Mouse (Mus musculus) layer of hippocampus, postnatal 25 days (tissue): ENCODE results near the gene Pmpca. TPM values are rescaled to one million over a fixed set of nuclear protein-coding genes. Genes with fewer than 3 reads are reported as not detected.

ENCODE experiments used
- DNase-seq, 2 experiments: peaks; one replicate each; pipeline ENCODE4 v3.0.0; 2022; ENCODE audit warnings: mixed read lengths in 2 of 2, low spot score in 1 of 2; ENCODE audit errors: extremely low spot score in 1 of 2
- total RNA-seq, 2 experiments: library from RNA; stranded (reverse); gene quantifications; 2 replicates each; pipeline ENCODE4 v1.2.3; 2021

Gene Pmpca
- 10 to 100 TPM; 94.8 to 96.0 TPM for total RNA-seq

- peak; percentile 78 to 84 for DNase-seq
These were observed at the start of gene Pmpca, which contains the start of gene Entr1 for GRCm38 (mm10) chr2:26389154-26389690. Pmpca (plus strand) TSS chr2:26389339. Entr1 (minus strand) TSS chr2:26389316.

GRCm38 (mm10) chr2:26341510-26341981 lies 47.6 kb upstream of the Pmpca start:
- DNase-seq: no peak

DNA sequence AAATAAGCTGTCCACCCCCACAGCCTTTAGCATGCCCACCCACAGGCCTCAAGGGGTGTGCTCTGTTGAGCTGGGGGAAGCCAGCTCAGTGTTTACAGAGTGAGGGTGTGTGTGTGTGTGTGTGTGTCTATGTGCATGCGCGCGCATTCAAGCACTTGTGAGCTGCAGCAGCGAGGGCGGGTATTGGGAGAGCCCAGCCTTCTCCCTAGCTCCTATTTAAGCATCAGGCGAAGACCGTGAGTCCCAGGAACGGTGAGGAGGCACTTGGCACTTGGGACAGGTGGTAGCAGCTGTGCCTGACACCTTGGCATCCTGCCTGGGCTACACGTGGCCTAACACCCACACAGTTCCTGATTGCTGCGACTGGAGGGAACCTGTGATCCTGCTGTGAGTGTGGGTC lies 47.1 kb upstream of the Pmpca start:
- DNase-seq: peak; percentile 39

DNA sequence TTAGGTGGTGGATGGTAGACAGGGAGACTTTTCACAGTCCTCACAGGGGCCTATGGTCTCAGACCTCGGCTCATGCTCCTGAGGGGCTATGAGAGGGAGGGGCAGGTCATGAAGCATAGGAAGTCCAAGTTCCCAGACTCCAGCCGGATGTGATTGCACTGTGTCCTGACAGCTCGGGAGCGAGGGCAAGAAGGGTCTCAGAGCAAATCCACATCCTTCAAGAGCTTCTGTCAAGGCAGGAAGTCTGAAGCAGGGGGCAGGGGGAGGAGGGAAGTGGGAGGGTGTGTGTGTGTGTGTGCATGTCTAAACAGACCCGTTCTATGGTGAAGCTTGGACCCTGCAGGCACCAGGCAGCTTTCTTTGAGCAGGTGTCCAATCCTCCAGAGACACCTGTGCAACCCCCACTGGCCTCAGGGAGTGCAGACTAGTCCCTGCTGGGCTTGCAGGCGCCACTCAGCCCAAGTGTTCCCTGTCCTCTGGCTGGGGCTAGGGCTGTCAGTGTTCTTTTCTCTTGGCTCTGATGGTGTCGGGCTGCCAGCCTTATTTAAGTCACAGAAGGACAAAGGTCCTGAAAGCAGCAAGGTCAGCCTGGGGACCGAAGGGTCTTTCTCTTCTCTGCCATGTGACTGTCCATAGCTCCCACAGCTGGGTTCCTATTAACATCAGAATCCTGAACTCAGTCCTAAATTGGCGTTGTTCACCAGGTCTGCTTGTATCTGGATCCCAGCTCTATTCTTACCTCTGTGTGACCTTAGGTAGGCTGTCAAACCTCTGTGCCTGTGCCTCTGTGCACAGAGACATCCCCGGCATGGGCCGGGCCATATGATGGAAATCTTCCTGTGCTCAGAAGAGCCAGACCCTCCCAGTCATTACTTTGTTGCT lies 46.3 kb upstream of the Pmpca start:
- DNase-seq: no peak

GRCm38 (mm10) chr2:26348241-26348640 lies 40.9 kb upstream of the Pmpca start:
- no peak for DNase-seq

- DNase-seq: peak; percentile 89 to 90
These were observed 37.5 kb upstream of the Pmpca start, which contains the start of gene Dnlz for GRCm38 (mm10) chr2:26351358-26352290. Dnlz (minus strand) TSS chr2:26352110.

DNA sequence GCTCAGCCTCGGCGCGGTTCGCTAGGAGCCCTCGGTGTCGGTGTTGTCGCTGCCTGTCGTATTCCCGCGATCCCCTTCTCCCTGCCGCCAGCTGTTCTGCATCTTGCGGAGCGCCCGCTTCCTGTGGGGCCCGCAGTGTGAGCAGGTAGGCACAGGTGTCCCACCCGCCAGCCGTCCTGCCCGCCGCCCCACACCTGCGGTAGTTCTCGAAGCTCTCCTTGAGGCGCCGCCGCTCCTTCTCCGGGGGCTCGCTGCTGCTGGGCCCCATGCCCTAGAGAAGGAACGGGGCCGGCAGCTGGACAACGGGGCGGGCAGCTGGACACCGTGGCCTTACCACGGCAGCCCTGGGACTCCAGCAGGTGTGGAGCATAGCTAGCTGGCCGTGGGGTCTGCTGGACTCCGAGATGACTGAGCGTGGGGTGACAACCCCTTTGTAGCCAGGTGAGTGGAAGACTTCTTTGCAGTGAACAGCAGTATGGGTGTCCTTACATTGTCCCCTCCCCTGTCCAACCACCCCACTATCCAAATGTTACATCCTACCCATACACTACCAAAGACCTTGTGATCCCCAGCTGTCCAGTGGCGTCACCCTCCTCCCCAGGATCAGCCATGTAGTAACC lies 36.7 kb upstream of the Pmpca start:
- peak; percentile 43 to 48 for DNase-seq

GRCm38 (mm10) chr2:26353066-26353980 lies 35.8 kb upstream of the Pmpca start:
- DNase-seq: no peak

DNA sequence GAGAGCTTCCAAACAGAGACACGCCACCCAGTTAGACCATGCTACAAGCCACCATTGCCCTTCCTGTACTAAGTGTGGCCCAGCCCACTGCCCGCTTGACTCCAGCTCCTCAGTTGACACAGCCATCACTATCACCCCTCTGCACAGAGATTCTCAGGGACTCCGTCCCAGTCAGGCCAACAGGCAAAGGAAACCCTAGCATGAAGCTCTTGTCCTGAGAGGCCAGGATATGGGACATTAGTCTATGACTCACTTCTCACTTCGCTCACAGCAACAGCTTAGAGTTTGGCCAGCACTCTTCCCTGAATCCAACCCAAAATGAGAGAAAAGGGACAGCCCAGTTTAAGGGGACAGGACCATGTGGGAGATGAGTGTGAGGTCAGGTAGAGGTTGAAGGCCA lies 34.7 kb upstream of the Pmpca start:
- no peak for DNase-seq

DNA sequence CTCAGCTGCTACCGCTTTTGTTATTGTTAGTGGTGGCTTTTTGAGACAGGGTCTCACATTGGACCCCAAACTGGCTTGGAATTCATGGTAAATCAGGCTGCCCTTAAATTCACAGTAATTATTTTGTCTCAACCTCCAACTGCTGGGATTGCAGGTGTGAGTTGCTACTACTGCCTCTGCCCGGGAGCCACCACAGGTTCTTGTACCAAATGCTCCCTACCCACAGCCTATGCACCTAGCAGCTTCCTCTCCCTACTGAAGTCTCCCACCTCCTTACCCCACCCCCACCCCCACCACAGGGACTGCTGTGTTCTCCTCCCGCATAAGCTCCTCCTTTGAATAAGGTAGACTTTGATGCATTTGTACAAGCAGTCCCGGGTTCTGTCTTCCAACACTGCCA lies 32.9 kb upstream of the Pmpca start:
- no peak for DNase-seq

GRCm38 (mm10) chr2:26356678-26357077 lies 32.5 kb upstream of the Pmpca start:
- DNase-seq: no peak

DNA sequence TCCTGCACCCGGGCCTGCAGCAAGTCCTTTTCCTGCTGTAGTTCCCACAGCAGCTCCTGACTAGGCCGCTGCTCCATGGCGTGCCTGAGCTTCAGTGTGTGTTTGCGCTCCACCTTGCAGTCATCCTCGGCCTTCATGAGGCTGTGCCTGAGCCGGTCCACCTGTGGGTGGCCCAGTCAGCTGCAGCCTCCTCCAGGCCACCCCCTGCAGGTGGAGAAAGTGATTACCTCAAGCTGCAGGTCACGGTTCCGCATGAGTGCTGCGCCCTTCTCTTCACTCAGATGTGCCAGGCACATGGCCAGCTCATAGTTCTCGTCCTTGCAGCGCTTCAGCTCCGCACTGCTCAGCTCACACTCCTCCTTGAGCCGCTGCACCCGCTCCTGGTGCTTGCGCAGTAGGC lies 31.7 kb upstream of the Pmpca start:
- DNase-seq: no peak

- DNase-seq: no peak
These were observed 30.3 kb upstream of the Pmpca start for GRCm38 (mm10) chr2:26358667-26359320.

DNA sequence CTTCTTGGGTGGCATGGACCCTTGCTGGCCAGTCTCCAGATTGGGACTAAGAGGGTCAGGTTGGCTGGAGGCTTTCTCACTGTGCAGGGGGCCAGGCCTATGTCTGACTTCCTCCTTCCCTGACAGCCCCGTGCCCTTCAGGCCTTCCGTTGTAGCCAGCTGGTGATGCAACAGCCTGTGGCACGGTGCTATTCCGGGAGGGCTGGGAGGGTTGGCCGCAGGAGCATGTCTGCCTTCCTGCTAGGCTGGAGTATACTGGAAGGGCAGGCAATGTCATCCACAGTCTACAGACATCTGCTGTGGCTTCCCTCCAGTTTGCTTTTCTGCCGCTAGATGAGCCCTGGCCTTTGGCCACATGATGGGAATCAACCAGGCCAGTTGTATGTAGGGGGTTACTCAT lies 29.2 kb upstream of the Pmpca start:
- DNase-seq: no peak

DNA sequence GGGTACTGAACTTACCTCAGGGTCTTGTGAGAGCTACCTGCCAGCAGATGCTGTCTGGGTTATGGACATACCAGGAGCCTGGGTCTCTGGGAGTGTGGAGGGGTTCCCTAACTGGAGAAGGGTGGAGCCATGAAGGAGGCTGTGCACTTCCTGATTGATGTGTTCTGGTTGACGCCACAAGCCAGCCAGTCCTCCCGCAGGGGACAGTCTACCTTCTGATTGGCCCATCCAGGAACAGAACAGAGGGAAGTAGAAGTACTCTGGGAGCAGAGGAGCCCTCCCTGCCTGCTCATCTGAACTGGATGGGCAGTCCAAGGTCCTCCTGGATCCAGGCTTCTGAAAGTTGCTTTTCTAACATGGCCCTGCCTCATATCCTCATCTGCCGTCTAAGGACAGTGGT lies 28.4 kb upstream of the Pmpca start, which contains the start of gene Card9:
TSS of gene Card9 (minus strand) at position 147 of the 400 bp plus-strand sequence.
- no peak for DNase-seq

DNA sequence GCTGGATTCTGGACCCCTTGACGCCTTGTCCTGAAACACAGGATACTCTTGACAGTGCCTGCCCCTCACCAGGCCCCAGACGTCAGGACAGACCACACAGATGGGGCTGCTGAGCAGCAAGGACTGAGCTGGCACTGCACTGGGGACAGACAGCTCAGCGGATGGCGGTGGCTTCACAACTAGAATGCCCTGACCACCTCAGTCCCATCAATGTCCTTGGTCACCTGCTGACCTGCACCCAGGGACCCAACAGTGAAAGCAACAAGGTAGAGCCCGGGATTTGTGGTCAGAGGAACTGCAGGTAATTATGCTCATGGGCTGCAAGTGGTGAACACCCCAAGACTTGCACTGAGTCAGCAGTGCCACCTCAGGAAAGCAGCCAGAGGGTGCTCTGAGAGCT lies 26.1 kb upstream of the Pmpca start:
- DNase-seq: no peak

DNA sequence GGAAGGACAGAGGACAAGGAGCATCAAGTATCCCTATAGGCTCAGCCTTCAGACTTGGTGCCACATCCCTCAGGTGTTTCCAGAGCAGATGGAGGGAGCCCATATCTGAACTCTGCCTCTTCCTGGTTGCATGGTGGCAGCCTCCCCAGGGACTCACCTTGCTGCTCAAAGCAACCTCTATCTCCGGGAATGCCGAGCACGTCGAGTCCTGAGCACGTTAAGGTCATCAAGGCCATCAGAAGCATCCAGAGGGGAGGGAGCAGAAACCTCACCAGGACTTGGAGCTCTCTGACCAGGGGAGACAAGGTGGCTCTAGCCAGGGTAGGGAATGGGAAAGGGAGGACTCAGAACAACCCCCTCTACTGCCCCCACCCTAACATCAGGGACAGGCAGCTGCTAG lies 25.7 kb upstream of the Pmpca start:
- DNase-seq: no peak

DNA sequence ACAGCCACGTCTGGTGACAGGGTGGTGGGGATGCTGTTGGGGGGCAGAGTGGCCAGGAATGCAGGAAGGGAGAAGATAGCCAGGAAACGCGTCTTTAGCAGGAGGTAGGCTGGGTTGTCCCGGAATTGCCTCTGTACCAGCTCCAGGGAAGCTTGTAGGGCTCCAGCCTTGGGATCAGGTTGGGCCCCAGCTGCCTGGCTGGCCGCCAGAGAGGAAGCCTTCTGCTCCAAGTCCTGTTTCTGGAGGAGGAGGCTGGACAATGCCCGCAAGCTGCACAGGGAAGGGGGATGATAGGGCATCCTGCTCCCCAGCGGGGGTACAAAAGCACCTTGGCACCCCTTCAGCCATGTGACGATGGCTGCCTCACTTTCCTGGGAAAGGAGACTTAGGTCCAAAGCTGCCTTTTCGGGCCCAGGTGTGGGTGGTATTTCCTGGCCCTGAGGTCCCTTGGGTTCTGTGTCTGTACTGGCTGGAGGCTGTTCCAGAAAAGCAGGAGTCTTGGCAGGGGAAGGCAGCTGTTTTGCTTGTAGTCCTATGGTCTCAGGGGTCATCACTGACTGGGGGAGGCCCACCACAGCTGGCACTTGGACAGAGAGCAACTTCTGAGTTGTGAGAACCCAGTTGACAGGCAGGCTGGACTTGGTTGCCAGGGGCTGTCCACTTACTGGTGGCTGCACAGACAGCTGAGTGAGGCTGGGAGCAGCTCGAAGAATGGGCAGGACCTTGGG lies 24.2 kb upstream of the Pmpca start:
- DNase-seq: no peak
